Mouse (Mus musculus) kidney, embryonic 16.5 days (tissue): ENCODE measurements around the gene Tead1. TPM values are rescaled to one million over a fixed set of nuclear protein-coding genes. Genes with fewer than 3 reads are reported as not detected.

Experiments used
- ATAC-seq: fragments of 200-750 bp; cut with Nextera tagmentation; 2 replicates; pipeline ENCODE4 v1.8.0; 2017; ENCODE audit warnings: moderate TSS enrichment; ENCODE audit not compliant: low FRiP score, low TSS enrichment
- H3K27ac ChIP-seq: fragments of 300-500 bp; sonication (generic); 2 replicates; pipeline ENCODE4 v1.5.1; 2014; ENCODE audit warnings: low read length
- H3K27me3 ChIP-seq: fragments of 300-500 bp; sonication (generic); 2 replicates; pipeline ENCODE4 v1.6.1; 2014; ENCODE audit warnings: low read length, control low read depth, mixed read lengths; ENCODE audit not compliant: insufficient read depth
- H3K36me3 ChIP-seq: fragments of 300-500 bp; sonication (generic); 2 replicates; pipeline ENCODE4 v1.6.1; 2014; ENCODE audit warnings: low read length, control low read depth, mixed read lengths; ENCODE audit not compliant: insufficient read depth
- H3K4me1 ChIP-seq: fragments of 300-500 bp; sonication (generic); 2 replicates; pipeline ENCODE4 v1.6.1; 2014; ENCODE audit warnings: low read length, control low read depth, mixed read lengths; ENCODE audit not compliant: insufficient read depth
- H3K4me2 ChIP-seq: fragments of 300-500 bp; sonication (generic); replicated peaks from 2 replicates; pipeline ENCODE4 v1.6.1; 2014; ENCODE audit warnings: low read depth, low read length
- H3K4me3 ChIP-seq: fragments of 300-500 bp; sonication (generic); 2 replicates; pipeline ENCODE4 v1.5.1; 2014; ENCODE audit warnings: mild to moderate bottlenecking, low read length
- H3K9ac ChIP-seq: fragments of 300-500 bp; sonication (generic); replicated peaks from 2 replicates; pipeline ENCODE4 v1.6.1; 2014; ENCODE audit warnings: low read length
- H3K9me3 ChIP-seq: fragments of 300-500 bp; sonication (generic); 2 replicates; pipeline ENCODE4 v1.6.1; 2016; ENCODE audit warnings: low read length, control low read depth
- WGBS: fragments of 180-500 bp; shearing (Covaris S2); extraction: QIAGEN DNeasy Blood & Tissue Kit; methylation state at CpG from one replicate; pipeline ENCODE4 v1.1.7; 2014; 5-methylcytosine and 5-hydroxymethylcytosine counted together
- polyA plus RNA-seq: library from polyadenylated mRNA; unstranded; fragments of >200 nt; fragmentation: Nextera tagmentation; extraction: Ambion mirVana; gene quantifications from 2 replicates; pipeline ENCODE4 v1.2.1, GENCODE M21; 2015

The Tead1 gene
- polyA plus RNA-seq, 1 experiment from 2014 or later, result 18.0 TPM

DNA sequence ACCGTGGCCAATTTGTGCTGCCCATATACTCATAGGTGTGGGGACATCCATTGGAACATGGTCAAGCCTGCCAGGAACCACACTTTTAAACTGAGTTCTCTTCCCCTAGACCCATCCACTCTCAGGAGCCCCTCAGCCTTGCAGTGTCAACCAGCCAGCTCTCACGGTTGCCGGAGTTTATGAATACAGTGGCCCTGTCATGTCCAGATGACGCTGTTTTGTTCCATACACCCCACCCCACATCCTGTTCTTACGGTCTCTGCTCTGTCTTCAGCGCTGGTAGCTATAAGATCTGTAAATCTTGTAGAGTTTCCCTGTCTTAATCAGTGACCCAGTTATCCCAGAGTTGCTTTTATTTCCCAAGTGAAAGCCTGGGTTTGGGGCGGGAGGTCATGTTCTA is 222.6 kb downstream of the Tead1 start:
- H3K9ac ChIP-seq, result no peak overlapping the region
- H3K9me3 ChIP-seq, result no peaks in the 10 kb centered on the region
- H3K27ac ChIP-seq, result no peak overlapping the region
- H3K36me3 ChIP-seq, result peaks cover 25% of the 10 kb centered on the region; the same call in 1 of the 2 replicates
- no peaks in the 10 kb centered on the region for H3K27me3 ChIP-seq
- peaks cover 12% of the 10 kb centered on the region; the same call in 1 of the 2 replicates for H3K4me1 ChIP-seq
- no peak overlapping the region for H3K4me2 ChIP-seq
- ATAC-seq, result no peak
- H3K4me3 ChIP-seq, result no peak overlapping the region
- WGBS, result 70% methylated on average over 7 of the region's 7 CpGs

DNA sequence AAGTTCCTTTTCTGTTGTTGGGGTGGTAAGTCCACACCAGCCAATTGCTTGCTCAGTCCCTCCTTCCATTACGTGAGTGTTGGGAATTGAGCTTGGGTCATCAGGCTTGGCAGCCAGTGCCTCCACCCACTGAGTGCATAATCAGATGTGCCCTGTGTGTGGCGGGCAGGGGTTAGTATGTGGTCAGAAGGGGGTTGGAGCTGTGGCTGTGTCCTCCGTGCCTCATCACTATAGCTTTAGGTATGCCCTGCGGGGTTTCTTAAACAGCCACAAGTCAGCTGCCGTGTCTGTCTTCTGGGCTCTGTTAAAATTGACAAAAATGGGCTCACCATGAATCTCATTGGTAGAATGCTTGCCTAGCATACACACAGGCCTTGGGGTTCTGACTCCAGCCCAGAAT is 227.7 kb downstream of the Tead1 start:
- Histone ChIP-seq H3K4me2 (no peak overlapping the region), H3K27ac (no peak overlapping the region), H3K4me1 (peaks cover 15% of the 10 kb centered on the region), H3K36me3 (peaks cover 10% of the 10 kb centered on the region; the same call in 1 of the 2 replicates), H3K27me3 (no peaks in the 10 kb centered on the region), H3K9me3 (no peaks in the 10 kb centered on the region), H3K4me3 (no peak overlapping the region), H3K9ac (no peak overlapping the region)
- ATAC-seq, result no peak
- 86% methylated on average over 5 of the region's 5 CpGs for WGBS

GRCm38 (mm10) chr7:112907468-112907867 is 228.3 kb downstream of the Tead1 start:
- no peak for ATAC-seq
- no peaks in the 10 kb centered on the region for H3K27me3 ChIP-seq
- H3K4me3 ChIP-seq, result no peak overlapping the region
- no peaks in the 10 kb centered on the region for H3K9me3 ChIP-seq
- no peak overlapping the region for H3K9ac ChIP-seq
- H3K4me1 ChIP-seq, result peaks cover 15% of the 10 kb centered on the region
- no peak overlapping the region for H3K4me2 ChIP-seq
- WGBS, result 41% methylated on average over 2 of the region's 2 CpGs
- H3K27ac ChIP-seq, result no peak overlapping the region
- H3K36me3 ChIP-seq, result peaks cover 8% of the 10 kb centered on the region; the same call in 1 of the 2 replicates

GRCm38 (mm10) chr7:112909164-112909563 is 230.0 kb downstream of the Tead1 start:
- Histone ChIP-seq H3K27ac (no peak overlapping the region), H3K36me3 (peaks cover 3% of the 10 kb centered on the region; the same call in 1 of the 2 replicates), H3K27me3 (no peaks in the 10 kb centered on the region), H3K4me2 (no peak overlapping the region), H3K4me1 (peaks cover 15% of the 10 kb centered on the region), H3K9me3 (no peaks in the 10 kb centered on the region), H3K9ac (no peak overlapping the region), H3K4me3 (no peak overlapping the region)
- ATAC-seq, result no peak
- 83% methylated on average over 10 of the region's 10 CpGs for WGBS

- H3K4me1 ChIP-seq, result peaks cover 17% of the 10 kb centered on the region
- 68% methylated on average over 3 of the region's 3 CpGs for WGBS
- no peaks in the 10 kb centered on the region for H3K36me3 ChIP-seq
- H3K27me3 ChIP-seq, result no peaks in the 10 kb centered on the region
- H3K9me3 ChIP-seq, result no peaks in the 10 kb centered on the region
- no peak overlapping the region for H3K4me3 ChIP-seq
- no peak overlapping the region for H3K9ac ChIP-seq
- H3K4me2 ChIP-seq, result no peak overlapping the region
- no peak overlapping the region for H3K27ac ChIP-seq
- no peak for ATAC-seq
Observed at GRCm38 (mm10) chr7:112912969-112913368, 233.9 kb downstream of the Tead1 start.

DNA sequence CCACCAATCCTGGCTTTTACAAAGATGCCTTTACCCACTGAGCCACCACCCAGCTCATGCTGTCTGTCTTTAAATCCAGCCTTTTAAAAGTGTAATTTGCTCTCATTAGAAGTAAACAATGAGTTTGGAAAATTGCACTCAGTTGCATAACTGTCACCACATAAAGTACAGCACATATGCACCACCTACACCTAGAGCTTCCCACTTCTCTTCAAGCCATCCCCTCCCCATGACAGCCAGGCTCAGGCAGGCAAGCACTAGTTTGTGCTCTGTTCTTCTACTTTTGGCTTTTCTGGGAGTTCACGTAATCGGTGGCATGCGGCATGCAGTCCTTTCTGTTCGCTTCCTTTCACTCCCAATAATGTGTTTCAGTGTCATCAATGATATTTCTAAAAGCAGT is 236.5 kb downstream of the Tead1 start:
- no peak overlapping the region for H3K4me3 ChIP-seq
- no peaks in the 10 kb centered on the region for H3K36me3 ChIP-seq
- H3K9ac ChIP-seq, result no peak overlapping the region
- no peak overlapping the region for H3K4me2 ChIP-seq
- no peaks in the 10 kb centered on the region for H3K9me3 ChIP-seq
- H3K27me3 ChIP-seq, result no peaks in the 10 kb centered on the region
- H3K27ac ChIP-seq, result no peak overlapping the region
- peaks cover 25% of the 10 kb centered on the region for H3K4me1 ChIP-seq
- WGBS, result 94% methylated on average over 4 of the region's 4 CpGs
- ATAC-seq, result no peak

DNA sequence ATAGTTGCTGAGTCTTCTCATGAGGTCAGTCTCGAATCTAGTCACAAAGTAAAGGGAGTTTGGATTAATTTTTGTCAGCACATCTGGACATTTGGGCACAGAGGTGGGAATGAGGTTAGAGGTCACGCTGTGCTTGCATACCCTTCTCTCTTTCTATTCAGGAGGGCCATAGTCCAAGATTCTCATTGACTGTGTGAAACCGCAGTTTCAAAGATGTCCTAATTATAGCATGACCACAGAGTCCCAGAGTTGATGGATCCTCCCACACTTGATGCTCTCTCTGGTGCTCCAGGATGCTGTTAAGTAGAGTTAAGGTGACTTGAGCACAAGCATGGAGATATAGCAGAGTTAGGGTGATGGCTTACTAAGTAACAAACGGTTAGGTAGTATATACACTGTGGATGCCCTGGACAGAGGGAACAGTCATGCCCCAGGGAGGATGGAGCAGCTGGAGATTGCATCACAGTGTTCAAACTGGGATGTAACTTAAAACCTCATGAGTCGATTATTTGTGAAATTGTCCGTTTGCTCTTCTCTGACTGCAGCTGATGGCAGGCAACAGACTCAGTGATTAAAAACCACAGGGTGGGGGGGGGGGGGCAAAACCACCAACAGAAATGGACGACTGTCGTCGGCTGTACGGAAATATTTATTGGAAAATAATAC is 238.6 kb downstream of the Tead1 start:
- H3K9me3 ChIP-seq, result no peaks in the 10 kb centered on the region
- H3K9ac ChIP-seq, result no peak overlapping the region
- no peaks in the 10 kb centered on the region for H3K36me3 ChIP-seq
- H3K4me2 ChIP-seq, result no peak overlapping the region
- no peak; the same call in 1 of the 2 replicates for ATAC-seq
- H3K4me3 ChIP-seq, result no peak overlapping the region
- 45% methylated on average over 10 of the region's 10 CpGs for WGBS
- peaks cover 29% of the 10 kb centered on the region for H3K4me1 ChIP-seq
- no peaks in the 10 kb centered on the region for H3K27me3 ChIP-seq
- no peak overlapping the region for H3K27ac ChIP-seq

- H3K9me3 ChIP-seq, result no peaks in the 10 kb centered on the region
- ATAC-seq, result no peak
Observed at GRCm38 (mm10) chr7:112918279-112918991, 239.3 kb downstream of the Tead1 start.

GRCm38 (mm10) chr7:112919845-112920244 is 240.7 kb downstream of the Tead1 start:
- no peak overlapping the region for H3K27ac ChIP-seq
- H3K9me3 ChIP-seq, result no peaks in the 10 kb centered on the region
- peaks cover 49% of the 10 kb centered on the region for H3K4me1 ChIP-seq
- H3K4me3 ChIP-seq, result no peak overlapping the region
- H3K36me3 ChIP-seq, result no peaks in the 10 kb centered on the region
- H3K9ac ChIP-seq, result no peak overlapping the region
- H3K4me2 ChIP-seq, result no peak overlapping the region
- WGBS, result 4% methylated on average over 4 of the region's 4 CpGs
- ATAC-seq, result no peak
- no peaks in the 10 kb centered on the region for H3K27me3 ChIP-seq

More at GRCm38 (mm10) chr7:112918279-112918991, 239.3 kb downstream of the Tead1 start:
- H3K9ac ChIP-seq, result no peak overlapping the region
- no peak overlapping the region for H3K4me3 ChIP-seq
- H3K4me2 ChIP-seq, result no peak overlapping the region
- 62% methylated on average over 22 of the region's 22 CpGs for WGBS
- peaks cover 35% of the 10 kb centered on the region for H3K4me1 ChIP-seq
- H3K36me3 ChIP-seq, result no peaks in the 10 kb centered on the region
- H3K27me3 ChIP-seq, result no peaks in the 10 kb centered on the region
- H3K27ac ChIP-seq, result no peak overlapping the region

- WGBS, result 44% methylated on average over 4 of the region's 4 CpGs
- no peak for ATAC-seq
- H3K27ac ChIP-seq, result peak overlapping the region; percentile 37; the same call in 1 of the 2 replicates
Observed at GRCm38 (mm10) chr7:112922801-112923200, 243.7 kb downstream of the Tead1 start.

More at GRCm38 (mm10) chr7:112922801-112923200, 243.7 kb downstream of the Tead1 start:
- no peaks in the 10 kb centered on the region for H3K9me3 ChIP-seq
- no peaks in the 10 kb centered on the region for H3K36me3 ChIP-seq
- H3K9ac ChIP-seq, result no peak overlapping the region
- no peaks in the 10 kb centered on the region for H3K27me3 ChIP-seq
- H3K4me3 ChIP-seq, result no peak overlapping the region
- no peak overlapping the region for H3K4me2 ChIP-seq
- peaks cover 45% of the 10 kb centered on the region for H3K4me1 ChIP-seq
